Mouse (Mus musculus): Measurements from ENCODE around the gene Tgfb1.

GRCm38 (mm10) chr7:25688810-25689586, 2.2 kb downstream of the Tgfb1 start:
- peak; percentile 35 for TF ChIP-seq CTCF (IDR thresholded peaks at IDR 0.05)
- peak; percentile 47; the same call in 1 of the 2 replicates for TF ChIP-seq EP300 (IDR thresholded peaks at IDR 0.05)

Data from lung, postnatal 0 days (tissue).